Mouse (Mus musculus) hindbrain, embryonic 15.5 days (tissue): ENCODE results near the gene Dlk1. TPM values are rescaled to one million over a fixed set of nuclear protein-coding genes. Genes with fewer than 3 reads are reported as not detected.

Experiments
- ATAC-seq: fragments of 200-750 bp; cut with Nextera tagmentation; 2 replicates; pipeline ENCODE4 v1.8.0; 2017; ENCODE audit warnings: low read depth, moderate number of reproducible peaks, moderate TSS enrichment; ENCODE audit not compliant: low FRiP score
- H3K27ac ChIP-seq: fragments of 300-500 bp; sonication (generic); replicated peaks from 2 replicates; pipeline ENCODE4 v1.5.1; 2015; ENCODE audit warnings: mild to moderate bottlenecking, inconsistent platforms
- H3K27me3 ChIP-seq: fragments of 300-500 bp; sonication (generic); 2 replicates; pipeline ENCODE4 v1.6.1; 2015; ENCODE audit warnings: control low read depth, inconsistent platforms
- H3K36me3 ChIP-seq: fragments of 300-500 bp; sonication (generic); 2 replicates; pipeline ENCODE4 v1.6.1; 2015; ENCODE audit warnings: control low read depth, inconsistent platforms
- H3K4me1 ChIP-seq: fragments of 300-500 bp; sonication (generic); replicated peaks from 2 replicates; pipeline ENCODE4 v1.6.1; 2015; ENCODE audit warnings: control low read depth, inconsistent platforms
- H3K4me2 ChIP-seq: fragments of 300-500 bp; sonication (generic); 2 replicates; pipeline ENCODE4 v1.6.1; 2015; ENCODE audit warnings: moderate library complexity, mild to moderate bottlenecking, inconsistent platforms
- H3K4me3 ChIP-seq: fragments of 300-500 bp; sonication (generic); 2 replicates; pipeline ENCODE4 v1.5.1; 2015; ENCODE audit warnings: mild to moderate bottlenecking, inconsistent platforms
- H3K9ac ChIP-seq: fragments of 300-500 bp; sonication (generic); 2 replicates; pipeline ENCODE4 v1.6.1; 2015; ENCODE audit warnings: inconsistent platforms
- H3K9me3 ChIP-seq: fragments of 300-500 bp; sonication (generic); 2 replicates; pipeline ENCODE4 v1.6.1; 2016; ENCODE audit warnings: control low read depth, inconsistent platforms
- WGBS: fragments of 180-500 bp; shearing (Covaris S2); methylation state at CpG from one replicate; pipeline ENCODE4 v1.1.7; 2015; 5-methylcytosine and 5-hydroxymethylcytosine counted together
- polyA plus RNA-seq: library from polyadenylated mRNA; unstranded; fragments of >200 nt; fragmentation: Nextera tagmentation; extraction: Ambion mirVana; gene quantifications from 2 replicates; pipeline ENCODE4 v1.2.1, GENCODE M21; 2015

Gene Dlk1
- polyA plus RNA-seq, 1 experiment from 2014 or later, result 56.8 TPM

- Histone ChIP-seq H3K9me3 (no peaks in the 10 kb centered on the region), H3K4me3 (no peak overlapping the region), H3K9ac (no peak overlapping the region), H3K27ac (no peak overlapping the region), H3K36me3 (no peaks in the 10 kb centered on the region), H3K27me3 (peaks cover 31% of the 10 kb centered on the region), H3K4me1 (peaks cover 42% of the 10 kb centered on the region), H3K4me2 (no peak overlapping the region)
- no peak for ATAC-seq
- 38% methylated on average over 13 of the region's 13 CpGs for WGBS
These were observed 10.5 kb upstream of the Dlk1 start for GRCm38 (mm10) chr12:109442115-109442514.

- no peak for ATAC-seq
- Histone ChIP-seq H3K9ac (no peak overlapping the region), H3K9me3 (no peaks in the 10 kb centered on the region), H3K27ac (no peak overlapping the region), H3K36me3 (no peaks in the 10 kb centered on the region), H3K4me1 (peaks cover 32% of the 10 kb centered on the region), H3K4me2 (no peak overlapping the region), H3K4me3 (no peak overlapping the region), H3K27me3 (peaks cover 36% of the 10 kb centered on the region)
- WGBS, result 54% methylated on average over 3 of the region's 3 CpGs
These were observed 9.3 kb upstream of the Dlk1 start for GRCm38 (mm10) chr12:109443276-109443675.

GRCm38 (mm10) chr12:109444999-109445398 is 7.6 kb upstream of the Dlk1 start:
- Histone ChIP-seq H3K4me3 (no peak overlapping the region), H3K4me1 (peaks cover 27% of the 10 kb centered on the region), H3K36me3 (no peaks in the 10 kb centered on the region), H3K27ac (no peak overlapping the region), H3K9ac (no peak overlapping the region), H3K9me3 (no peaks in the 10 kb centered on the region), H3K4me2 (no peak overlapping the region), H3K27me3 (peaks cover 33% of the 10 kb centered on the region)
- 56% methylated on average over 5 of the region's 5 CpGs for WGBS
- ATAC-seq, result no peak

- Histone ChIP-seq H3K4me3 (no peak overlapping the region), H3K9me3 (no peaks in the 10 kb centered on the region), H3K27ac (no peak overlapping the region), H3K36me3 (no peaks in the 10 kb centered on the region), H3K4me1 (peaks cover 31% of the 10 kb centered on the region), H3K27me3 (peaks cover 33% of the 10 kb centered on the region), H3K9ac (no peak overlapping the region), H3K4me2 (peak overlapping the region; percentile 9; the same call in 1 of the 2 replicates)
- ATAC-seq, result peak; percentile 27; the same call in 1 of the 2 replicates
- 5% methylated on average over 19 of the region's 19 CpGs for WGBS
These were observed 7.0 kb upstream of the Dlk1 start for GRCm38 (mm10) chr12:109445499-109446235.

GRCm38 (mm10) chr12:109446236-109446941 is 6.2 kb upstream of the Dlk1 start:
- peaks cover 34% of the 10 kb centered on the region for H3K4me1 ChIP-seq
- no peaks in the 10 kb centered on the region for H3K36me3 ChIP-seq
- H3K9ac ChIP-seq, result no peak overlapping the region
- no peak for ATAC-seq
- H3K9me3 ChIP-seq, result no peaks in the 10 kb centered on the region
- peaks cover 33% of the 10 kb centered on the region for H3K27me3 ChIP-seq
- WGBS, result 8% methylated on average over 18 of the region's 18 CpGs
- H3K4me2 ChIP-seq, result peak overlapping the region; percentile 9; the same call in 1 of the 2 replicates
- H3K27ac ChIP-seq, result no peak overlapping the region
- no peak overlapping the region for H3K4me3 ChIP-seq

GRCm38 (mm10) chr12:109449421-109450411 is 2.9 kb upstream of the Dlk1 start:
- under 1% methylated on average over 30 of the region's 30 CpGs for WGBS
- Histone ChIP-seq H3K9ac (peak overlapping the region; percentile 18), H3K36me3 (no peaks in the 10 kb centered on the region), H3K4me1 (peaks cover 40% of the 10 kb centered on the region), H3K4me2 (peak overlapping the region; percentile 67), H3K27ac (no peak overlapping the region; the same call in 1 of the 2 replicates), H3K27me3 (peaks cover 56% of the 10 kb centered on the region), H3K4me3 (peak overlapping the region; percentile 29), H3K9me3 (no peaks in the 10 kb centered on the region)
- 0 out of 2 replicates have a peak, but pooled peaks have one; percentile 55 for ATAC-seq

GRCm38 (mm10) chr12:109453065-109453997 is 708 bp downstream of the Dlk1 start:
- peaks cover 45% of the 10 kb centered on the region for H3K27me3 ChIP-seq
- H3K9me3 ChIP-seq, result no peaks in the 10 kb centered on the region
- peak overlapping the region; percentile 92 for H3K4me2 ChIP-seq
- ATAC-seq, result peak; percentile 50
- H3K4me1 ChIP-seq, result peaks cover 45% of the 10 kb centered on the region
- peak overlapping the region; percentile 43 for H3K4me3 ChIP-seq
- no peaks in the 10 kb centered on the region for H3K36me3 ChIP-seq
- under 1% methylated on average over 80 of the region's 96 CpGs for WGBS
- H3K9ac ChIP-seq, result peak overlapping the region; percentile 28; the same call in 1 of the 2 replicates
- no peak overlapping the region for H3K27ac ChIP-seq

GRCm38 (mm10) chr12:109454137-109454536 is 1.5 kb downstream of the Dlk1 start:
- no peak overlapping the region for H3K27ac ChIP-seq
- WGBS, result 15% methylated on average over 13 of the region's 13 CpGs
- H3K9me3 ChIP-seq, result no peaks in the 10 kb centered on the region
- no peak overlapping the region for H3K9ac ChIP-seq
- ATAC-seq, result no peak
- peaks cover 40% of the 10 kb centered on the region for H3K27me3 ChIP-seq
- peak overlapping the region; percentile 43 for H3K4me3 ChIP-seq
- peaks cover 52% of the 10 kb centered on the region for H3K4me1 ChIP-seq
- no peaks in the 10 kb centered on the region for H3K36me3 ChIP-seq
- peak overlapping the region; percentile 92 for H3K4me2 ChIP-seq

- Histone ChIP-seq H3K36me3 (no peaks in the 10 kb centered on the region), H3K9me3 (no peaks in the 10 kb centered on the region), H3K4me2 (no peak overlapping the region), H3K27me3 (peaks cover 50% of the 10 kb centered on the region), H3K27ac (no peak overlapping the region), H3K9ac (no peak overlapping the region), H3K4me3 (no peak overlapping the region), H3K4me1 (peaks cover 43% of the 10 kb centered on the region)
- ATAC-seq, result no peak
- 19% methylated on average over 9 of the region's 9 CpGs for WGBS
These were observed 4.0 kb downstream of the Dlk1 start for GRCm38 (mm10) chr12:109456531-109457202.

GRCm38 (mm10) chr12:109457836-109458235 is 5.2 kb downstream of the Dlk1 start:
- no peak overlapping the region for H3K9ac ChIP-seq
- H3K36me3 ChIP-seq, result no peaks in the 10 kb centered on the region
- no peak for ATAC-seq
- H3K9me3 ChIP-seq, result no peaks in the 10 kb centered on the region
- H3K4me1 ChIP-seq, result peaks cover 40% of the 10 kb centered on the region
- H3K27ac ChIP-seq, result no peak overlapping the region
- no peak overlapping the region for H3K4me2 ChIP-seq
- H3K27me3 ChIP-seq, result peaks cover 42% of the 10 kb centered on the region
- no peak overlapping the region for H3K4me3 ChIP-seq
- WGBS, result 30% methylated on average over 8 of the region's 8 CpGs
